Mouse (Mus musculus) urinary bladder, adult 18-20 months (tissue): Measurements from ENCODE around the gene Nlgn1.
"Not testable (repeated sequence)": the region's sequence is repeated elsewhere in the genome, so short reads cannot be mapped to it uniquely, and the experiment has no call there.

ENCODE experiments used
- DNase-seq, 2 experiments: peaks; one replicate each; pipeline ENCODE4 v3.0.0; 2022; ENCODE audit warnings: low spot score in 2 of 2, mixed read lengths in 2 of 2

Nlgn1 gene

DNA sequence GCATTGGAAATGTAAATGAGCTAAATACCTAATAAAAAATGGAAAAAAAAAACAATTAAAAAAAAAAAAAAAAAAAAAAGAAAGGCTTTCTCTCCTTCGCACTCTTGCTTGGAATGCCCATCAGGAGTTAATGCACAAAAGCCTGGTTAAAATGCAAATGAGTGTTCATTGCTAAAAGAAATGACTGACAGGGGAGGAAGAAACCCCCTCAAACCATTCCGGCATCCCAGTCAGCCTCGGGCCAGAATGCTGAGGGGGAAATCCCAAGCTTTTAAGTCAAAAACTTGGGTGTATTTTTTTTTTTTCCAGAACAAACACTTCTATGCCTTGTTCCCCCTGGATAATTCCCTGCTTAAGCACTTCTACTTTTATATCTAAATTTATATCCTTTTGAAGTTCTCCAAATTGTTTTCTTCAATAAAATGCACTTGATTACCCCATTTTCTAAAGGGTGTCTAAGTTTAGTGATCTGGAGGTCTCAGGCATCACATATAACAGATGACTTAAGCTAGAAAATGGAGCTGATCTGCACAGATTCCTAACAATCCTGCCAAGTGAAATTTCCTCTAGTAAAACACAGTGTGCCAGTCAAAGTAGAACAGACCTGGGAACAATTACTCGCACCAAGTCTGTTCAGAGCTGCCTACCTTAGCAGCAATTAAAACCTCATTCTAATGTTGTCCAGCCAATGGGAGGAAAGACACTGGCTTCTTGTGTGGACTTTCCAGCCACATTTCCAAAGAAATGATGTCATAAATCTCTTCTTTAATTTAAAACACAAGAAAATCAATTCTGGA lies 686.2 kb downstream of the Nlgn1 start:
- no peak for DNase-seq

DNA sequence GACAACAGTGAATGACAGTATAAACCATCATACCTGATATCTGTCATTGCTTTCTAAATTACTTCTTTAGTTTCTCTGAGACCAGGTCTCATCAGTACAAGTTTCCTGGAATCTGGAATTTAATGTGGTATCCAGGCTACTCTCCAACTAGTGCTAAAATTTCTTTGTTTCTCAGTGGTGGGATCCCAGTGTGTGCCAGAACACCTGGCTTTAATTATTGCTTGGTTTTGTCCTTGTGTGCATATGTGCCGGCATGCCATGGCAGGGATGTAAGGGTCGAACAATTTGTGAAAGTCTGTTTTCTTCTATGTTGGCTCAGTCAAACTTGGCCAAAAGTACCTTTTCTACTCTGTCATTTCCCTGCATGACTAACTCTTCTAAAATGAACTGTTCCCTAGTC lies 703.1 kb downstream of the Nlgn1 start:
- no peak for DNase-seq

GRCm38 (mm10) chr3:25606597-25606996 lies 725.7 kb downstream of the Nlgn1 start:
- DNase-seq: no peak

GRCm38 (mm10) chr3:25597513-25597912 lies 734.7 kb downstream of the Nlgn1 start:
- DNase-seq: no peak

DNA sequence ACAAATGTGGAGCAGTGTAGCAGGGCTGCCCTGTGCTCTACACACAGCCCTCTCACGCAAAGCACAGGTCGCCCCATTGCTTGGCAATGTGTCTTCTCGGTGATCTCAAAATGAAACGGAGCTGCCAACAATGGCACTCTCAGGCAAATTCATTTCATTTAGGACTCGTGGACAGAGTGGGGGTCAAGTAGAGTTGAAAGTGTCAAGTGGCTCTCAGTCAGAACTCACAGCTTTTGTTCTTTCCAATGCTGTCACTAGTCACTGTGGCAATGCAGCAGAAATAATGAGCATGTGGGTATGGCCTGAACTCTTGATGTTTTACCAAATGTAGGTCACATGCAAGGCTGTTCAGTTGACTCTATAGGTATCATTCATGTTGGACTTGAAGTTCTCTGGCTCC lies 756.7 kb downstream of the Nlgn1 start:
- no peak for DNase-seq

GRCm38 (mm10) chr3:25574840-25575239 lies 757.4 kb downstream of the Nlgn1 start:
- DNase-seq: no peak

DNA sequence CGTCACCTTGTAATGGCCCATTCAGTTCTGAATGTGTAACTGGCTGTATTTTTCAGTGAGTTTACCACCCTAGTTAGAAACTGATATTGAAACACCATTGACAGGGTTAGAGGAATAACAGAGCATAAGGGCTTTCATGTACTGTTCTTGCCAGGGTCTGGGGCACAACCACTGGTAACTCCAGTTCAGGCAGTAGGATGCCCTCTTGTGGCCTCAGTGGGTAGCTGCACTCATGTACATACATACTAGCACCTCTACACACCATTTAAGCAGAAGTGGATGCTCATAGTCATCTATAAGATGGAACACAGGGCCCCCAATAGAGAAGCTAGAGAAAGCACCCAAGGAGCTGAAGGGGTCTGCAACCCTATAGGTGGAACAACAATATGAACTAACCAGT lies 773.7 kb downstream of the Nlgn1 start:
- DNase-seq: not testable (repeated sequence)

DNA sequence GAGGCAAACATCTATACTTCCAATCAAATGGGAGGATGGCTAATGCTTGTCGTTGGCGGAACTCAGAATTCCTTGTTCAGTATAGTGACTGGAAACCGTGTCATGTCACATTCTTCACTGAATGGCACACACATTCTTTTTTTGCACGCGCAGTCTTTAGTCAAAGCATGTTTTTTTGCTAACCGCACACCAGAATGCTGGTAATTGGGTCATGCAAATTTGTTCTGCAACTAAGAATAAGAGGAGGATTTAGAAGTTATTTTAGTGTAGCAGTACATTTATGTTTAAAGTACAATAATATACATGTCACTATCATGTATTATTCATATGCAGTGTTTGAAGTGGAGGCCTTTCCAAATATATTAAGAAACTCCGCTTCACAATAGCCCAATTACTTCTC lies 783.2 kb downstream of the Nlgn1 start:
- DNase-seq: not testable (repeated sequence)

- peak in 1 of 2 experiments; percentile 1 for DNase-seq
Observed at GRCm38 (mm10) chr3:25524236-25524635, 808.0 kb downstream of the Nlgn1 start.

DNA sequence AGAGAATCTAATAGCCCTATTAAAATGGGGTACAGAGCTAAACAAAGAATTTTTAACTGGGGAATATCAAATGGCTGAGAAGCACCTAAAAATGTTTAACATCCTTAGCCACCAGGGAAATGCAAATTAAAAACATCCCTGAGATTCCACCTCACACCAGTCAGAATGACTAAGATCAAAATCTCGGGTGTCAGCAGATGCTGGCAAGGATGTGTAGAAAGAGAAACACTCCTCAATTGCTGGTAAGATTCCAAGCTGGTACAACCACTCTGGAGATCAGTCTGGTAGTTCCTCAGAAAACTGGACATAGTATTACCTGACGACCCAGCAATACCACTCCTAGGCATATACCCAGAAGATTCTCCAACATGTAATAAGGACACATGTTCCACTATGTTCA lies 869.2 kb downstream of the Nlgn1 start:
- DNase-seq: no peak

GRCm38 (mm10) chr3:25456250-25456860 lies 875.9 kb downstream of the Nlgn1 start:
- DNase-seq: no peak

DNA sequence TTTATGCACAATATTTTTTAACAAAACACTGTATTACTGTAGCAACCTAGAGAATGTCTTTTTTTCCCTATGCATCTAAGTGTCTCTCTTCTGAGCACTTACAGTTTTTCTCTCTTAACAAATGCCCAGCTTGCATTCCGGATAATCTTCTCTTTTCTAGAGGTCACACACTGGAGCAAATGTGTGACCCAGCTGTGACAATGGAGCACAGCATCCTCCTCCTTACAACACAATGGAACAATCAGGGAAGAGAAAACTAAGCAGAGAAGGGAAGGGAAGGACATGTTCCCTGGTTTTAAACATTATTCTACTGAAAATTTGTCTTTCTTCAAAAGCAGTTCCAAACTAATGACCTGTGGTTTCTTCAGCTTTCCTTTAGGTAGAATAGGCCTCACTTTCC lies 879.9 kb downstream of the Nlgn1 start:
- DNase-seq: no peak

GRCm38 (mm10) chr3:25450471-25450870 lies 881.8 kb downstream of the Nlgn1 start:
- no peak for DNase-seq

DNA sequence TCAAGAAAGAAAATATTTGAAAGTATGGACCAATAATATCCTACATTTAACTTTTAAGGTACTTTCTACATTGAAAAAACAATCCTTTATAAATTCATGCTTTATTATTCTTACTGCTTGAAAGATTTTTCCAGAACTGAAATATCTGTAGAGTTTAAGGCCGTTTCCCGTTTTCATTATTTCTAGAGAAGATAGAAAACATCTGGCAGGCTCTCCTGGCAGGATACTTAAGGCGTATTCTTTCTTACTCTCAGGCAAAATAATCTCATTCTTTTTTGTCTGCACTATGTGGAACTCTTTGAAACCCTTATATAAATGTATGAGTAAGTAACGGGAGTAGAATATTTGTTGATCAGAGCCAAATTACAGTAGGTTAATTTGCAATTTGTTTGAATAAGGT lies 882.9 kb downstream of the Nlgn1 start:
- DNase-seq: no peak

- DNase-seq: no peak
Observed at GRCm38 (mm10) chr3:25447181-25447580, 885.1 kb downstream of the Nlgn1 start.

DNA sequence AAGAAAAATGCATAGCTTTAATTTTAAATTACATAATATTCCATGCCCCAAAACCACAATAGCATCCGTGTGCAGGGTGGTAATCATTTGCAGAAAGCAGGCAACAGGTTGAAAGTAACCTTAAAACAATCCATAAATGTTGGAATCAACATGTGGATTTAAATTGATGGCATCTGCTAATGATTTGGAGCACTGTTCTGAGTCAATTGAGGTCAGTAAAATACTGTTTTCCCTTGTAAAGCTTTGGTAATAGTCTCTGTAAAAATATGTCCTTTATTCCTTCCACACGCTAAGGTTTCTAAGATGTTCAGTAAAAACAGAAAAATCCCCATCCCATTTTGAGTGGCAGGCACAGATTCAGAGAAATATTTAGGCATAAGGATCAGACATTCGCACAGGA lies 888.6 kb downstream of the Nlgn1 start:
- no peak for DNase-seq

DNA sequence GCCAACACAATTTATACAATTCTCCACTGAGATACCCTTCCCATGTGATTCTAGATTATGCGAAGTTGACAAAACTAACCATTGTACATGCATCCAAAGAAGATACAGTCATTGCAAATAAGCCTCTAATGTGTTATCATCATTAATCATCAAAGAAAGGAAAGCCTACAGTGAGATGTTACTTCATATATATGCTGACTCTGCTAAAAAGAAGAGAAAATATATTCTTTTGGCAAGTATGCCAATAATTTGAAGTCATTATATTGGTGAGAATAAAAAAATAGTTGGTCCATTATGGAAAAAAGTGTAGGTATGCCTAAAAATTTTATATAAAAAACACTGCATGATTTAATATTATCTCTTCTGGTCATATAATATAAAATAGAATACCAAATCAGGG lies 889.6 kb downstream of the Nlgn1 start:
- no peak for DNase-seq

DNA sequence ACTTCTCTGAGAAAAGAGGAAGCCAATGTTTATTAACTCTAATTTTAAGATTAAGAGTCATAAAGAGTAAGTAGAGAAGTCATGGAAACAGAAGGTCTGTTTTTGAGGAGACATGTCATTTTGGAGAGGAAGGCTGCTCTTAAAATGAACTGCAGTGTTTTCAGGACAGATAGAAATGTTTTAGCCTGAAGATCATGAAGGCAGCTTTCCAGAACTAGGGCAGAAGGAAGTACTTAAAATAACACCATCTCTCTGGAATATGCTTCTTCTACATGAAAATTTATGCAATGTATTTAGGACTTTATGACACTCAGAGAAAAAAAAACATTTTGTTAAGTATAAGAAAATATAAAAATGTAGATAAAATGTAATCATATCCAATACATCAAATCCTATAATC lies 905.3 kb downstream of the Nlgn1 start:
- no peak for DNase-seq

DNA sequence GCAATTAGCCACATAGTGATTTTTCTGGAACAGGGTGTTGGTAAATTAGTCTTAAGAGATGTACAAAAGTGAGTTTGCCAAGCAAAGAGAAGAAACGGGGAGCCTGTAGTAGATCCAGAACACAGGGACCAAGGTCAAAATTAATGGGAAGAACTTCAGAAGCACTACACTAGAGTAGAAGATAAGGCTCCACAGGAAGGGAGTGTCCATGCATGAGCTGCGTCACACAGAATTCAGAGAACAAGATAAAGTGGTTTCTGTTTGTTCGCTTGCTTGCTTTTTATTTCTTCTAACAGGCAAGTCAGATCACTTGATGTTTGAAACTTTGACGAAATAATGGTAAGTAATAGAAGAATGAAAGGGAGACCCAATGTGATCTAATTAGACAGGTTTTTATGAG lies 920.3 kb downstream of the Nlgn1 start:
- DNase-seq: no peak
